In the genomic region with DNA sequence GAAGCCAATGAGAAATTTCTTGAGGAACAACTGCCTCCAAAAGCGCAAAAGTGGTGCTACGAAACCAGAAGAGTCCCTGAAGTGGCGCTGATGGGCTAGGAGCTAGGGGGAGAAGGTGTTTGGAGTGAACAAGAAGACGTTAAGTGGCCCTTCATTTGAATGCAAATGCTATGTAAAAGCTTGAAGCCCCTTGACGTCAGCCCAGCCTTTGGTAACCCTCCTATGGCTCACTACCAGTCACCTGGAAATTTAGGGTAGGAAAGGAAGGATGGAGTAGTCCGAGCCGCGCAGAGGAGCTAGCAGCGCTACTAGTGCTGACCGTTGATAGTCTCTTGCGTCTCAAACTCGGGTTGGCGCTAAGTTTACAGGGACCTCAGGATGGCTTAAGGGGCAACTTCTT, we compare ENCODE assay signal across 11 mouse cellular contexts. TPM values are rescaled to one million over a fixed set of nuclear protein-coding genes. Genes with fewer than 3 reads are reported as not detected.
DNase-seq lines count a peak whose midpoint lies in the region; ATAC-seq and TF ChIP-seq lines count a peak whose summit lies in the region.
"Had no signal": no experiment of that assay in that cellular context is flagged by ENCODE, and none has a peak within 500 bp of the region (broad histone marks: within the 10 kb centered on the region; RNA-seq: fewer than 3 reads in every experiment).

A gene (plus strand): TSS at position 253 of the 400 bp plus-strand sequence.

- ATAC-seq in heart, embryonic 12.5 days (ENCODE audit: insufficient number of reproducible peaks, low FRiP score), result no peak
- no peak for ATAC-seq in forebrain, embryonic 15.5 days (replicated peaks)
- ATAC-seq in limb, embryonic 15.5 days (ENCODE audit: insufficient number of reproducible peaks, low FRiP score, low TSS enrichment, low read depth), result no peak
- ATAC-seq in CD4-positive, CD25-positive, alpha-beta regulatory T cell, adult 4 months, result no peak

- DNase-seq in heart, adult 8-10 months (ENCODE audit: low spot score), result no peak
- no peak for DNase-seq in gastrocnemius, adult 18-20 months (ENCODE audit: low spot score)
- no peak for DNase-seq in spleen, postnatal 4 days (ENCODE audit: low spot score in 2 of 2)
- DNase-seq: cerebellum, adult 2 months; layer of hippocampus, adult 9-11 months; lung, postnatal 36 days had no signal

- no peaks in the 10 kb centered on the region for H3K36me3 ChIP-seq in heart, embryonic 12.5 days
- H3K36me3 ChIP-seq in ES-Bruce4 (ENCODE audit: control insufficient read depth, insufficient read depth, low read length, poor library complexity, severe bottlenecking), result no peaks in the 10 kb centered on the region
- no peaks in the 10 kb centered on the region for H3K36me3 ChIP-seq in forebrain, embryonic 15.5 days
- H3K36me3 ChIP-seq in limb, embryonic 15.5 days, result no peaks in the 10 kb centered on the region

- H3K9ac ChIP-seq in heart, embryonic 12.5 days, result no peak within 1 kb of the TSS
- H3K9ac ChIP-seq in ES-Bruce4 (ENCODE audit: low read depth, poor library complexity, severe bottlenecking), result no peak within 1 kb of the TSS
- no peak within 1 kb of the TSS for H3K9ac ChIP-seq in forebrain, embryonic 15.5 days (replicated peaks)
- no peak within 1 kb of the TSS for H3K9ac ChIP-seq in limb, embryonic 15.5 days

- no peaks in the 10 kb centered on the region for H3K9me3 ChIP-seq in heart, embryonic 12.5 days (replicated peaks)
- no peaks in the 10 kb centered on the region for H3K9me3 ChIP-seq in ES-Bruce4 (replicated peaks; ENCODE audit: control insufficient read depth, insufficient read depth, low read length, poor library complexity, severe bottlenecking)
- H3K9me3 ChIP-seq in forebrain, embryonic 15.5 days, result no peaks in the 10 kb centered on the region
- no peaks in the 10 kb centered on the region for H3K9me3 ChIP-seq in limb, embryonic 15.5 days

- 23% methylated on average over 13 of the region's 13 CpGs for WGBS in heart, embryonic 12.5 days
- 20% methylated on average over 13 of the region's 13 CpGs for WGBS in forebrain, embryonic 15.5 days
- 27% methylated on average over 13 of the region's 13 CpGs for WGBS in limb, embryonic 15.5 days

- no peak for TF ChIP-seq EP300 in ES-Bruce4 (IDR thresholded peaks at IDR 0.05; ENCODE audit: insufficient read depth, low read depth, low read length)

- peak within 1 kb of the TSS; percentile 42 for H3K4me2 ChIP-seq in heart, embryonic 12.5 days
- peak within 1 kb of the TSS; percentile 20 for H3K4me2 ChIP-seq in forebrain, embryonic 15.5 days (replicated peaks)
- H3K4me2 ChIP-seq in limb, embryonic 15.5 days, result no peak within 1 kb of the TSS

- no peak within 1 kb of the TSS for H3K27ac ChIP-seq in heart, embryonic 12.5 days (ENCODE audit: poor library complexity, severe bottlenecking)
- no peak within 1 kb of the TSS for H3K27ac ChIP-seq in ES-Bruce4 (ENCODE audit: insufficient read depth, low read length)
- no peak within 1 kb of the TSS for H3K27ac ChIP-seq in forebrain, embryonic 15.5 days (replicated peaks)
- H3K27ac ChIP-seq in limb, embryonic 15.5 days, result no peak within 1 kb of the TSS

- H3K4me3 ChIP-seq in heart, embryonic 12.5 days, result peak within 1 kb of the TSS; percentile 12; the same call in 1 of the 2 replicates
- H3K4me3 ChIP-seq in ES-Bruce4 (ENCODE audit: low read depth, low read length), result peak within 1 kb of the TSS; percentile 76
- H3K4me3 ChIP-seq in forebrain, embryonic 15.5 days, result peak within 1 kb of the TSS; percentile 14; the same call in 1 of the 2 replicates
- H3K4me3 ChIP-seq in limb, embryonic 15.5 days, result peak within 1 kb of the TSS; percentile 4; the same call in 1 of the 2 replicates

- H3K4me1 ChIP-seq in heart, embryonic 12.5 days (replicated peaks), result no peaks in the 10 kb centered on the region
- no peaks in the 10 kb centered on the region for H3K4me1 ChIP-seq in ES-Bruce4 (ENCODE audit: control insufficient read depth, insufficient read depth, low read length)
- H3K4me1 ChIP-seq in forebrain, embryonic 15.5 days, result 0 out of 2 replicates have a peak, but pooled peaks cover 4% of the 10 kb centered on the region
- H3K4me1 ChIP-seq in limb, embryonic 15.5 days, result no peaks in the 10 kb centered on the region

- TF ChIP-seq POLR2A in ES-Bruce4 (IDR thresholded peaks at IDR 0.05; ENCODE audit: insufficient read depth, low read length), result no peak

- peaks cover 72% of the 10 kb centered on the region for H3K27me3 ChIP-seq in heart, embryonic 12.5 days (replicated peaks)
- peaks cover 7% of the 10 kb centered on the region for H3K27me3 ChIP-seq in ES-Bruce4 (ENCODE audit: control insufficient read depth, insufficient read depth, low read length, poor library complexity, severe bottlenecking)
- peaks cover 48% of the 10 kb centered on the region for H3K27me3 ChIP-seq in forebrain, embryonic 15.5 days
- peaks cover 53% of the 10 kb centered on the region for H3K27me3 ChIP-seq in limb, embryonic 15.5 days

- TF ChIP-seq CTCF in ES-Bruce4 (IDR thresholded peaks at IDR 0.05; ENCODE audit: low read depth, low read length), result no peak

RNA-seq across cellular contexts. Expression of the gene that starts here (rescaled TPM):
- polyA plus RNA-seq in heart, embryonic 12.5 days (2016; fragmentation: Nextera tagmentation; extraction: Ambion mirVana), result not detected in 2 replicates
- total RNA-seq in heart, adult 8-10 months (2022), result not detected
- 1.2 and 1.5 TPM in 2 replicates for polyA plus RNA-seq in ES-Bruce4 (2011; ENCODE audit: insufficient read depth, insufficient read length, low read depth, missing spikeins)
- polyA plus RNA-seq in forebrain, embryonic 15.5 days (2015; fragmentation: Nextera tagmentation; extraction: Ambion mirVana), result not detected in 2 replicates
- not detected in 2 replicates for polyA plus RNA-seq in limb, embryonic 15.5 days (2015; fragmentation: Nextera tagmentation; extraction: Ambion mirVana)
- not detected for total RNA-seq in gastrocnemius, adult 18-20 months (2021)
- polyA plus RNA-seq in CD4-positive, CD25-positive, alpha-beta regulatory T cell, adult 4 months (2017; shearing (Covaris generic)), result not detected
- polyA plus RNA-seq: cerebellum, adult 2 months had no signal

Comparison
In these comparisons a context has a peak if more than half of its experiments do, and no peak if none do; other contexts are left out.
1. H3K4me3 ChIP-seq: peak in every context shown above with its lines; median percentile 76 in ES-Bruce4; 14 in forebrain, embryonic 15.5 days; 12 in heart, embryonic 12.5 days; 4 in limb, embryonic 15.5 days.